Mouse (Mus musculus): Measurements from ENCODE around the gene Csf3.
"Not testable (repeated sequence)": the region's sequence is repeated elsewhere in the genome, so short reads cannot be mapped to it uniquely, and the experiment has no call there.

Gene Csf3

DNA sequence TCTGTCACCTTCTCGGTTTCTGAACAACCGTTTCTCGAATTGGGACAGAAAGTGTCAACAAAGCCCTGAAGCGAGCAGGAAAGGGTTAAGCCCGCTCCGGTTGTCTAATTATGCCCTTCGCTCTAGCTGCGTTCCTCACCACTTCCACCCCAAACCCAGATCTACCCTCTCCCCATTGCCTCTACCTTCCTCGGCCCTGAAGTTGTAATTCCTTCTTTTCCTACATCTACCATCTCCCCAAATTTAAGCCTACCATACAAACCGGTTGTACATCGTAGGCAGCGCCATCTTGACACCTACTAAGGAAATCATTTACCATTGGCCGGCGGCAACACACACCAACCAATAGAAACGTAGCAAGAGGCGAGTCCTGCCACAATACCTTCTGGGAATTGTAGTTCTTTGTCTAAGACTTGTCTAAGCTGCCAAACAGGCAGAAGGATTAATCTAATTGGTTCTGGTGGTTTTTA is 28.1 kb downstream of the Csf3 start, which contains the start of gene Med24:
Gene Med24, minus strand, starts transcription at position 317 of the 470 bp plus-strand sequence.
- peak; percentile 94 for DNase-seq (ENCODE audit: low spot score)

- peak; percentile 36 for DNase-seq (ENCODE audit: low spot score)
Observed at GRCm38 (mm10) chr11:98730727-98731126, 29.7 kb downstream of the Csf3 start.

DNA sequence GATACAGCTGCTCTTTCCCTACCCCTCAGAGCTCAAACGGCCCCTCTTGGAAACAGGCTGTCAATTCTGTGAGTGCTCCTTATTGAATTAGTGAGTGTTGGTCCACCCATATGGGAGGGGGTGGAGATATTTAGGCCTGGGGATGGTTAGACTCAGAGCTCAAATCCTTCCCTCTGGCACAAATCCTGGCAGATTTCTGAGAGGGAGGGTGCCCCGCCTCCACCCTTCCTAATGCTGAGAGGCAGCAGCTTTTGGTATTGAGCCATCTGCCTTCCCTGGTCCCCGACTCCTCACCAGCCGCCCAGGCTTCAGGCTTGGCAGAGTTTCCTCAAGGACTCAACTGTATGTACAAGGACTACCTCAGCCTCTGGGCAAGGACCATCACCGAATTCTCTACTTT is 30.1 kb downstream of the Csf3 start:
- peak; percentile 74 for DNase-seq (ENCODE audit: low spot score)

DNA sequence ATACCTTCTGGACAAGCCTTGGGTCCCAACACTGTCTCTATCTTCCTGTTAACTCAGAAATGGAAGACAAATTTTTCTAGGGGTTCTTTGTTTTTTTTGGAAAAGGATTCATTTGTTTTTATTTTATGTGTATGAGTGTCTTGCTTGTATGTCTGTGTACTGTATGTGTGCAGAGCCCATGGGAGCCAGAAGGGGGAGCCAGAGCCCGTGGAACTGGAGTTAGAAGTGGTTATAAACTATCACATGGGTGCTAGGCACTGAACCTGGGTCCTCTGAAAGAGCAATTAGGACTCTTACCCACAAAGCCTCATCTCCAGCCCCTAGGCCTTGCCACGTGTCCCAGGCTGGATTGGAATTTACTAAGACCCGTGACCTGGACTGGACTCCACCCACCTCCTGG is 33.0 kb downstream of the Csf3 start:
- no peak for DNase-seq (ENCODE audit: low spot score)

DNA sequence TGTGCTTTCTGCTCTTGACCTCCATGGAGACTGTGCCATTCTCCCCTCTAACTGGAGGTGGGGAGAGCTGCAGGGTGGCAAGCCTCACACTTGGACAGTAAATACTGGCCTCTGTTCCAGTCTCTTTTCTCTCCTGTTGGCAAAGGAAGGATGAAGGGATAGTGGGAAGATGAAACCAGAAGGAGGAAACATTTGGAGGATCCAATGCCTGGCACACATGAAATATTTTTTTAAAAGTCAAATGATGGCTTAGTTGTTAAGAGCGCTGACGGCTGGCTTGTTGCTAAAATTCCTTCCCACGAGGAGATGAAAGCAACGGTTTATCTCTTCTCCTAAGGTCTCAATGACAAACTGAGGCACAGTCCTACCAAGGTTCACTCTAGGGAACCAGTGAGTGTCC is 34.0 kb downstream of the Csf3 start:
- no peak for DNase-seq (ENCODE audit: low spot score)

GRCm38 (mm10) chr11:98736176-98736575 is 35.1 kb downstream of the Csf3 start:
- no peak for DNase-seq (ENCODE audit: low spot score)

GRCm38 (mm10) chr11:98737220-98737619 is 36.2 kb downstream of the Csf3 start:
- not testable (repeated sequence) for DNase-seq (ENCODE audit: low spot score)

DNA sequence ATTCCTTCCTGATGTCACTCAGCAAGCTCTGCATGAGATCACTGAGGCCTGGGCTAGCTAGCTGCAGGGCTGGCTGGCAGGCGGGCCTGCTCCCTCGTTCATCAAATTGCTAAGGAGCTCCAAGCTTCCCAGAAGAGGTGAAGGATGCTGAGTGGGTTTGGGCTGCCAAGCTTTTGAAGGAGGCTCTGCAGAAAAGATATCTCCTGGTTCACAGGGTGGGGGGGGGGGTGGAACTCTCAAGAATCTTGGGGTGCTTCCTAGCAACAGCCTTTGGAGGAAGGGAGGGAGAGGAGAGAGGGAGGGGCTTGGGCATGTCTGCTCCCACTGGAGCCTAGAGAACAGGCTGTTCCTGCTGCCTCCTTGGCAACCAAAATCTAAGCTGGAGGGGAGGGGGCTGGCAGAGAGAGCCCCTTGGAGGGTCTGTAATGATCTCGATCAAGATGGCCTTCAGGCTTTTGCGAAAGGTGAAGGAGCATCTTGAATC is 37.4 kb downstream of the Csf3 start:
- peak; percentile 36 for DNase-seq (ENCODE audit: low spot score)

DNA sequence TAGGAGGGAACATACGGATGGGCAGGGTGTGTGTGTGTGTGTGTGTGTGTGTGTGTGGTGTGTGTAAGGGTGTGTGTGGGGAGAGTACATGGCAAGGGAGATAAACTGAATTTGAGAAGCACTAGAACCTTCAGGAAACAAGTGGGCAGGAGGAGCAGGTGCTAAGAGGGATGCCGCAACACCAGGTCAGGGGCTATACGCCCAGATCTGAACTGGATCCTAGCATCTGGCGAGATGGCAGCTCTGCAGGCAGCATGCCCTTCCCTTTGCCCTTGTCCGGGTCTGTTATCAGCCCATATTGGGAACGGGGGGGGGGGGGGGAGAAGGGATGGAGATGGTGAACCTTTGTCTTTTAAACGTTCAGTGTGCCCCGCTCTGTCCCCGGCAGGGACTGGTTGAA is 37.9 kb downstream of the Csf3 start:
- no peak for DNase-seq (ENCODE audit: low spot score)

GRCm38 (mm10) chr11:98740026-98740392 is 38.9 kb downstream of the Csf3 start:
- DNase-seq (ENCODE audit: low spot score), result peak; percentile 55

- peak; percentile 82 for DNase-seq (ENCODE audit: low spot score)
Observed at GRCm38 (mm10) chr11:98740393-98741050, 39.5 kb downstream of the Csf3 start, which contains the start of gene Thra. Gene Thra (plus strand): TSS chr11:98740638.

DNA sequence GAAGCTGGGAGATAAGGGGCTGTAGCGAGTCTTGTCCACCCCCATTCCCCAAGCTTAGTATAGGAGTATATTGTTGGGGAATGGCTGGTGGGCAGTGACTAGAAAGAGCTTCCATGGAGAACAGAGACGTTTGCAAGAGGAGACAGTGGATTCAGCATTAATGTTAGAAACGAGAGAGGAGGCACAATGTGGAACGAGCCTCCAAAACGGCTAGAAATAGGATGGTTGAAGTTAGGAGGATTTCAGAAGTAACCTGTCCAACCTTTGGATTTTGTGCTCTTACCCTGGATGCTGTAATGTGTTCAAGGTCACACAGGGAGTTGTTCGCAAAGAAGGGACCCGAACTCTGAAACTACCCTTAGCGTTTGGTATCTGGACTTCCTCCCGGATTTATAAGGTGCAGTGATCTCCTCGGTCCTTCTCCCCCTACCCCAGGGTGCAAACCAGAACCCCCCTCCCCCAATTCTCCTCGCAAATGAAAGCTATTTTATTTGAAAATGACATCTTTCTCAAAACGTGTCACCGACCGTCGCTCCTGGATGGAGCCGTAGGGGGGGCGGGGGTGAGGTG is 40.1 kb downstream of the Csf3 start:
- peak; percentile 36 for DNase-seq (ENCODE audit: low spot score)

DNA sequence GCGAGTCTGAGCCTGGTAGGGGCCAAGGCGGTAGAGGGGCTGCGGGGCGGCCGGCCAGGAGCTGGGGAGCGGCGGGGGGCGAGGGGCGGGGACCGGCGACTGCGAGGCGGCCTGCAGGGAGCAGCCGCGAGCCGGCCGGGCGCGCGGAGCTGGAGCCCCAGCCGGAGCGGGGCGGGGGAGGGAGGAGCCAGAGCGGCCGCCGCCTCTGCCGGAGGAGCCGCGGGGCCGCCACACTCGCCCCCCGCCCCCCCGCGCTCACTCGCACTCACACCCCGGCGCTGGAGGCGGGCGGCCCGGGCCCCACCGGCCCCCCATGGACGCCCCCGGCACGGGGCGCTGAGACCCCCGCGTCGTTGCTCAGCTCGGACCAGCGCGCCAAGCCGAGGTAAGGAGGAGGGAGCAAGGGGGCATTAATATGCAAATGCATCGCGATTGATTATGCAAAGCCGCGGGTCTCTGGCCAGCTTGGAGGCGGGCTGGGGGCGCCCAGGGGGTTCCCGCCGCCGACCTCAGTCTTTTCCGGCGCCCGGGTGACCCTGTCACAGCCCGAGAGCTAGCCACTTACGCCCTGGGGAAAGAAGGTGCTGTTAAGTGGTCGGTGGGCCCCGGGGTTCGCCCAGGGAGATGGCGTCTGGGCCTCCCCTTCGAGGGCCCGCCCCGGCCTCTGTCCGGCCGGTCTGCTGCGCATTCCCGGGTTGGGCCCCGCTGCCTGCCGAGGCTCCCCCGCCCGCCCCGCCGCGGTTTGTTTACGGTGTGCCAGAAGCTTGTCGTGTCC is 40.7 kb downstream of the Csf3 start:
- DNase-seq (ENCODE audit: low spot score), result peak; percentile 81

- DNase-seq (ENCODE audit: low spot score), result no peak
Observed at GRCm38 (mm10) chr11:98742397-98743291, 41.6 kb downstream of the Csf3 start.

- peak; percentile 56 for DNase-seq (ENCODE audit: low spot score)
Observed at GRCm38 (mm10) chr11:98743655-98744345, 42.7 kb downstream of the Csf3 start.

GRCm38 (mm10) chr11:98744456-98745019 is 43.5 kb downstream of the Csf3 start:
- no peak for DNase-seq (ENCODE audit: low spot score)

DNA sequence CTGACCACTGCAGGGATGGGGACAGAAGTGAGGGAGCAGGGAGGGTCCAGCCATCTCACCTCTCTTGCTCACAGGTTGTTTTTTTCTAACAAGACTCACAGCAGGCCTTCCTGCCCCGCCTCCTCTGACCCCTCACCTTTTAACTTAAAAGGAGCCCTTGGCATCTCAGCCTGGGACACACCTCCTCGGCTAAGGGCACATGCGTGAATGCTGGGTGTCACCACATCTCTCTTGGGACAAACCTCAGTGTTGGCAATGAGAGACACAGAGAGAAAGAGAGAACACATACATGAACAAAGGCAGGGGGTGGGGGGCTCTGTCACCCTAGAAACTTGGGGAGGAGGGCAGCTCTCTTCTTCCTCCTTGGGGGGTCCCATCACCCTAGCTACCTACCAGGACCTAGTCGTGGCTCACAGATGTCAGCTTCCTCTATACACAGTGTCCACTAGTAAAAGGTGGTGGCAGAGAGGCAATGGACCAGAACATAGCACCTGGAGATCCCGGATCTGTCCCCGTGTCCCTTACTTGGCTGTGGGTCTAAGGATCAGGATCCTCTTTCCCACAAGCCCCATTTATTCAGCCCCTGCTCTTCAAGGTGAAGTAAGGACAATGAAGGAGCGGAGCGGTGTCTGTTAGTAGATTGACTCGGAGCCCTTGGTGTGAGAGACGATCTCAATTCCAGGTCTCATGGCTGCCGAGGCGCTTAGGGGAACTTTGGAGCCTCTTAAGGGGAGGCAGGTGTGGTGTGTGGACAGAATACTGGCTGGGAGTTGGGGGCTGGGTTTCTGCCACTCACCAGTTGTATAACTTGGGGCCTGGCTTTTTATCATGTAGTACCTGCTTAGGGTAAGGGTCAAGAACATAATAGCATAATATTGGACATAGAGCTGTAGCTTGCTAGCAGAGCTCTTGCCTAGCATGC is 45.1 kb downstream of the Csf3 start:
- no peak for DNase-seq (ENCODE audit: low spot score)

GRCm38 (mm10) chr11:98746855-98747693 is 46.0 kb downstream of the Csf3 start:
- DNase-seq (ENCODE audit: low spot score), result peak; percentile 84

Measured in MN1 (cell line).